13 mouse cellular contexts compared by ENCODE assay signal in genomic region chr4:57862269-57862986, GRCm38 (mm10). TPM values are rescaled to one million over a fixed set of nuclear protein-coding genes. Genes with fewer than 3 reads are reported as not detected.
DNase-seq lines count a peak whose midpoint lies in the region; ATAC-seq and TF ChIP-seq lines count a peak whose summit lies in the region.
"Had no signal": no experiment of that assay in that cellular context is flagged by ENCODE, and none has a peak within 500 bp of the region (broad histone marks: within the 10 kb centered on the region; RNA-seq: fewer than 3 reads in every experiment).

No protein-coding gene starts in this region.

- no peak for TF ChIP-seq CTCF in heart, adult 2 months (IDR thresholded peaks at IDR 0.05)

- no peak for TF ChIP-seq EP300 in heart, adult 2 months (IDR thresholded peaks at IDR 0.05; ENCODE audit: insufficient read depth, low read depth, low read length)

- no peaks in the 10 kb centered on the region for H3K9me3 ChIP-seq in lung, embryonic 15.5 days
- no peaks in the 10 kb centered on the region for H3K9me3 ChIP-seq in limb, embryonic 10.5 days (replicated peaks)
- H3K9me3 ChIP-seq in stomach, embryonic 15.5 days: no peaks in the 10 kb centered on the region
- no peaks in the 10 kb centered on the region for H3K9me3 ChIP-seq in hindbrain, embryonic 12.5 days (replicated peaks)
- H3K9me3 ChIP-seq: forebrain, embryonic 12.5 days; heart, embryonic 13.5 days; megakaryocyte, embryonic 14.5 days had no signal

- H3K36me3 ChIP-seq in heart, adult 2 months (ENCODE audit: control insufficient read depth, insufficient read depth, low read length): peaks cover 63% of the 10 kb centered on the region
- peaks cover 19% of the 10 kb centered on the region for H3K36me3 ChIP-seq in lung, embryonic 15.5 days
- peaks cover 53% of the 10 kb centered on the region for H3K36me3 ChIP-seq in limb, embryonic 10.5 days
- H3K36me3 ChIP-seq in stomach, embryonic 15.5 days: peaks cover 2% of the 10 kb centered on the region; the same call in 1 of the 2 replicates
- peaks cover 9% of the 10 kb centered on the region for H3K36me3 ChIP-seq in hindbrain, embryonic 12.5 days

- H3K4me2 ChIP-seq in lung, embryonic 15.5 days: no peak overlapping the region
- H3K4me2 ChIP-seq in stomach, embryonic 15.5 days: no peak overlapping the region
- no peak overlapping the region for H3K4me2 ChIP-seq in hindbrain, embryonic 12.5 days (replicated peaks)
- H3K4me2 ChIP-seq: forebrain, embryonic 12.5 days; heart, embryonic 13.5 days had no signal

- H3K9ac ChIP-seq in heart, adult 2 months (ENCODE audit: low read depth, low read length): no peak overlapping the region
- no peak overlapping the region for H3K9ac ChIP-seq in lung, embryonic 15.5 days
- H3K9ac ChIP-seq in stomach, embryonic 15.5 days: no peak overlapping the region
- no peak overlapping the region for H3K9ac ChIP-seq in hindbrain, embryonic 12.5 days
- H3K9ac ChIP-seq: forebrain, embryonic 12.5 days; heart, embryonic 13.5 days had no signal

- 42% methylated on average over 9 of the region's 9 CpGs for WGBS in heart, adult 2 months
- WGBS in lung, embryonic 15.5 days: 67% methylated on average over 9 of the region's 9 CpGs
- 78% methylated on average over 9 of the region's 9 CpGs for WGBS in limb, embryonic 10.5 days
- WGBS in stomach, embryonic 15.5 days: 57% methylated on average over 9 of the region's 9 CpGs
- WGBS in hindbrain, embryonic 12.5 days: 83% methylated on average over 9 of the region's 9 CpGs

- DNase-seq in heart, adult 2 months: no peak
- DNase-seq in heart, postnatal 36 days: no peak
- no peak for DNase-seq in lung, postnatal 36 days
- no peak for DNase-seq in limb, embryonic 10.5 days (ENCODE audit: low spot score)
- DNase-seq in thymus, postnatal 0 days (ENCODE audit: low spot score): no peak
- DNase-seq: cerebellum, adult 9-11 months; right cerebral cortex, postnatal 4 days had no signal

- no peak overlapping the region for H3K4me3 ChIP-seq in heart, adult 2 months
- H3K4me3 ChIP-seq in lung, embryonic 15.5 days: no peak overlapping the region
- no peak overlapping the region for H3K4me3 ChIP-seq in limb, embryonic 10.5 days
- no peak overlapping the region for H3K4me3 ChIP-seq in stomach, embryonic 15.5 days (replicated peaks)
- no peak overlapping the region for H3K4me3 ChIP-seq in hindbrain, embryonic 12.5 days
- H3K4me3 ChIP-seq: forebrain, embryonic 12.5 days; heart, embryonic 13.5 days; megakaryocyte, embryonic 14.5 days had no signal

- peaks cover 3% of the 10 kb centered on the region for H3K79me2 ChIP-seq in heart, adult 2 months (replicated peaks; ENCODE audit: control insufficient read depth, insufficient read depth, low read length)

- H3K27me3 ChIP-seq in heart, adult 2 months (ENCODE audit: control insufficient read depth, insufficient read depth, low read length): no peaks in the 10 kb centered on the region
- H3K27me3 ChIP-seq in lung, embryonic 15.5 days: no peaks in the 10 kb centered on the region
- no peaks in the 10 kb centered on the region for H3K27me3 ChIP-seq in limb, embryonic 10.5 days (ENCODE audit: low read depth, poor library complexity, severe bottlenecking)
- no peaks in the 10 kb centered on the region for H3K27me3 ChIP-seq in stomach, embryonic 15.5 days (replicated peaks)
- no peaks in the 10 kb centered on the region for H3K27me3 ChIP-seq in hindbrain, embryonic 12.5 days
- H3K27me3 ChIP-seq: forebrain, embryonic 12.5 days; heart, embryonic 13.5 days; megakaryocyte, embryonic 14.5 days had no signal

- ATAC-seq in lung, embryonic 15.5 days (ENCODE audit: borderline replicate concordance, extremely low read depth, low FRiP score, low TSS enrichment): no peak; the same call in 1 of the 2 replicates
- ATAC-seq in stomach, embryonic 15.5 days (ENCODE audit: insufficient read depth, low FRiP score, low read depth): no peak
- ATAC-seq in hindbrain, embryonic 12.5 days (ENCODE audit: low FRiP score): no peak

- intact Hi-C loops in heart, adult 2 months (cut with DNase I): loop anchor here (2.0 to 5.0 kb wide), 3 partner anchors 16 to 80 kb away; no protein-coding TSS in a partner anchor
- intact Hi-C loops in heart, postnatal 36 days (cut with DNase I): loop anchor here (5.0 kb wide), 1 partner anchor 80 kb away; no protein-coding TSS in a partner anchor

- H3K4me1 ChIP-seq in heart, adult 2 months (ENCODE audit: control insufficient read depth, insufficient read depth, low read length): peaks cover 40% of the 10 kb centered on the region
- peaks cover 48% of the 10 kb centered on the region for H3K4me1 ChIP-seq in lung, embryonic 15.5 days
- peaks cover 42% of the 10 kb centered on the region for H3K4me1 ChIP-seq in limb, embryonic 10.5 days
- H3K4me1 ChIP-seq in stomach, embryonic 15.5 days: no peaks in the 10 kb centered on the region; the same call in 1 of the 2 replicates
- peaks cover 11% of the 10 kb centered on the region for H3K4me1 ChIP-seq in hindbrain, embryonic 12.5 days

- TF ChIP-seq POLR2A in heart, adult 2 months (IDR thresholded peaks at IDR 0.05; ENCODE audit: insufficient read depth, low read depth, low read length): no peak

- peak overlapping the region; percentile 62 for H3K27ac ChIP-seq in heart, adult 2 months
- peak overlapping the region; percentile 52; the same call in 1 of the 2 replicates for H3K27ac ChIP-seq in lung, embryonic 15.5 days
- 0 out of 2 replicates have a peak overlapping the region, but pooled peaks have one; percentile 31 for H3K27ac ChIP-seq in limb, embryonic 10.5 days
- H3K27ac ChIP-seq in stomach, embryonic 15.5 days: peak overlapping the region; percentile 17; the same call in 1 of the 2 replicates
- H3K27ac ChIP-seq in hindbrain, embryonic 12.5 days: no peak overlapping the region
- H3K27ac ChIP-seq: forebrain, embryonic 12.5 days; heart, embryonic 13.5 days had no signal

RNA-seq across cellular contexts. Expression of gene D630039A03Rik, which starts 53.7 kb away (rescaled TPM):
- total RNA-seq in heart, adult 2 months (2021): under 1 TPM; 0.13 to 0.27 TPM
- 0.29 and 0.31 TPM in 2 replicates for polyA plus RNA-seq in heart, adult 2 months (2012; rRNA removed)
- under 1 TPM; 0.30 to 0.31 TPM for total RNA-seq in heart, postnatal 36 days (2021)
- polyA plus RNA-seq in lung, embryonic 15.5 days (2015; fragmentation: Nextera tagmentation; extraction: Ambion mirVana): 2.7 and 3.0 TPM in 2 replicates
- 0.11 TPM in 1 of 2 replicates, not detected in the other for polyA plus RNA-seq in limb, embryonic 10.5 days (2016; fragmentation: Nextera tagmentation; extraction: Ambion mirVana)
- polyA plus RNA-seq in stomach, embryonic 15.5 days (2015; fragmentation: Nextera tagmentation; extraction: Ambion mirVana): 10.4 and 11.4 TPM in 2 replicates
- 0.31 and 0.45 TPM in 2 replicates for polyA plus RNA-seq in hindbrain, embryonic 12.5 days (2016; fragmentation: Nextera tagmentation; extraction: Ambion mirVana)
- polyA plus RNA-seq in thymus, postnatal 0 days (2015; fragmentation: Nextera tagmentation; extraction: Ambion mirVana): 0.13 and 0.16 TPM in 2 replicates
- polyA plus RNA-seq: forebrain, embryonic 12.5 days had no signal
